Mouse (Mus musculus) forebrain, embryonic 11.5 days (tissue): ENCODE results near the gene Alppl2. TPM values are rescaled to one million over a fixed set of nuclear protein-coding genes. Genes with fewer than 3 reads are reported as not detected.

ENCODE experiments used
- ATAC-seq: fragments of 200-750 bp; cut with Nextera tagmentation; replicated peaks from 2 replicates; pipeline ENCODE4 v1.8.0; 2017; ENCODE audit warnings: moderate TSS enrichment; ENCODE audit not compliant: low FRiP score
- DNase-seq: peaks from one replicate; pipeline ENCODE4 v3.0.0-alpha.2; 2017; ENCODE audit warnings: low spot score
- H3K27ac ChIP-seq: fragments of 300-500 bp; sonication (generic); 2 replicates; pipeline ENCODE4 v1.5.1; 2014; ENCODE audit warnings: low read depth, low read length
- H3K27me3 ChIP-seq: fragments of 300-500 bp; sonication (generic); 2 replicates; pipeline ENCODE4 v1.6.1; 2014; ENCODE audit warnings: mild to moderate bottlenecking, low read length, mixed read lengths; ENCODE audit not compliant: control insufficient read depth, insufficient read depth
- H3K36me3 ChIP-seq: fragments of 300-500 bp; sonication (generic); 2 replicates; pipeline ENCODE4 v1.6.1; 2014; ENCODE audit warnings: mild to moderate bottlenecking, low read length, moderate library complexity, mixed read lengths; ENCODE audit not compliant: control insufficient read depth, insufficient read depth
- H3K4me1 ChIP-seq: fragments of 300-500 bp; sonication (generic); replicated peaks from 2 replicates; pipeline ENCODE4 v1.6.1; 2014; ENCODE audit warnings: low read length, mixed read lengths; ENCODE audit not compliant: control insufficient read depth, insufficient read depth
- H3K4me2 ChIP-seq: fragments of 300-500 bp; sonication (generic); 2 replicates; pipeline ENCODE4 v1.6.1; 2014; ENCODE audit warnings: low read depth, mild to moderate bottlenecking, low read length, moderate library complexity, mixed read lengths; ENCODE audit not compliant: severe bottlenecking
- H3K4me3 ChIP-seq: fragments of 300-500 bp; sonication (generic); 2 replicates; pipeline ENCODE4 v1.5.1; 2014; ENCODE audit warnings: low read depth, low read length
- H3K9ac ChIP-seq: fragments of 300-500 bp; sonication (generic); 2 replicates; pipeline ENCODE4 v1.6.1; 2014; ENCODE audit warnings: low read length
- H3K9me3 ChIP-seq: fragments of 300-500 bp; sonication (generic); 2 replicates; pipeline ENCODE4 v1.6.1; 2016; ENCODE audit warnings: low read length, mixed read lengths; ENCODE audit not compliant: control insufficient read depth
- WGBS: fragments of 180-500 bp; shearing (Covaris S2); extraction: QIAGEN DNeasy Blood & Tissue Kit; methylation state at CpG from one replicate; pipeline ENCODE4 v1.1.7; 2014; 5-methylcytosine and 5-hydroxymethylcytosine counted together
- polyA plus RNA-seq: library from polyadenylated mRNA; unstranded; fragments of >200 nt; fragmentation: Nextera tagmentation; extraction: Ambion mirVana; gene quantifications from 2 replicates; pipeline ENCODE4 v1.2.1, GENCODE M21; 2014

Gene Alppl2
- polyA plus RNA-seq, 1 experiment from 2014 or later, result not detected

DNA sequence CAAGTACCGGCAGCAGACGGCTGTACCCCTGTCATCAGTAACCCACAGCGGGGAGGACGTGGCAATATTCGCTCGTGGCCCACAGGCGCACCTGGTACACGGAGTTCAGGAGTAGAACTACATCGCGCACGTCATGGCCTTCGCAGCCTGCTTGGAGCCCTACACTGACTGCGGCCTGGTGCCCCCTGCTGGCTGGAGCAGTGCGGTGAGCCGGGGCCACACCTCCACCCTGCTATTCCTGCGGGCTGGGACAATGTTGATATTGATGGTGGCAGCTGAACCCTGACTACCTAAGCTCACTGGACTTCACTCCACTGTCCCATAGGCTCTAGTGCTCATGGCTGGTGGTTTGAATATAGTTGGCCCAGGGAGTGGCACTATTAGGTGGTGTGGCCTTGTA is 19.0 kb downstream of the Alppl2 start:
- Histone ChIP-seq H3K27me3 (no peaks in the 10 kb centered on the region), H3K27ac (no peak overlapping the region), H3K4me1 (no peaks in the 10 kb centered on the region), H3K9me3 (no peaks in the 10 kb centered on the region), H3K9ac (no peak overlapping the region), H3K4me2 (no peak overlapping the region), H3K36me3 (no peaks in the 10 kb centered on the region), H3K4me3 (no peak overlapping the region)
- WGBS, result 52% methylated on average over 16 of the region's 16 CpGs
- no peak; the same call in 1 of the 2 replicates for ATAC-seq
- DNase-seq, result peak; percentile 64

DNA sequence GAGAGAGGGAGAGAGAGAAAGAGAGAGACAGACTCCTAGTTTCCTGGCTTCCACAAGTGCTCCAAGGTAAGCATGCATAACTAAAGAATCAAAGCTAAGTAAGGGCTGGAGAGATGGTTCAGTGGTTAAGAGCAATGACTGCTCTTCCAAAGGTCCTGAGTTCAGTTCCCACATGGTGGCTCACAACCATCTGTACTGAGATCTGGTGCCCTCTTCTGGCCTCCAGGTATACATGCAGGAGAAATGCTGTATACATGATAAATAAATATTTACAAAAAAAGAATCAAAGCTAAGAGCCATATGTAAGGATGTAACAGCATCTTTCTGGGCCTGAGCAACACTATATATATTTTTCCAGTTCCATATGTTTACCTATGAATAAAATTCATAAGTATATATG is 28.8 kb downstream of the Alppl2 start:
- H3K27me3 ChIP-seq, result no peaks in the 10 kb centered on the region
- no peak overlapping the region for H3K27ac ChIP-seq
- H3K4me2 ChIP-seq, result no peak overlapping the region
- no peaks in the 10 kb centered on the region for H3K4me1 ChIP-seq
- no peaks in the 10 kb centered on the region for H3K36me3 ChIP-seq
- no peak overlapping the region for H3K4me3 ChIP-seq
- no peaks in the 10 kb centered on the region for H3K9me3 ChIP-seq
- H3K9ac ChIP-seq, result no peak overlapping the region
- ATAC-seq (no peak), DNase-seq (no peak)

DNA sequence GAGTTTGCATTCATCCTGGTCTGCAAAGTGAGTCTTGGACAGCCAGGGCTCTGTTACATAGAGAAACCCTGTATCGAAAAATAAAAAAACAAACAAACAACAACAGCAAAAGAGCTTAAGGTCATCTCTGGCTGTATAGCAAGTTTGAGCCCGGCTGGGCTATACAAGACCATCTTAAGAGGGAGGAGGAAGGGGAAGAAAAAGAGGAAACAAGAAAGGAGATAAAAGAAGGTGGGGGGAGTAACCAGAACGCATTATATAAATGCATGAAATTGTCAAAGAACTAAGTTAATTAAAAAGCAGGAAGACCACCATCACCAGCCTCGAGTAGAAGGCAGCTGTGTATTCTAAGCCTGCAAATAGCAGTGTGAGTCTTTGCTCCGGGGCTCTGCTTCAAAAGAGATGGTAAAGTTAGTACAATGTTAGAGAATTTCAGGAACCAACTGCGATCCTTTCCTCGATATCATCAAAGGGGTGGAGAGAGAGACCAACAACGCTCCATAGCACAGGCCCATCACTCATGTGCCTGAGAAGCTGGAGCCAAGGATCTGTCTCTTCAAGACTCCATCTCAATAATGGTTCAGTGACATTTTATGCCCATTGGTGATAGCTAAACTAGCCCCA is 30.6 kb downstream of the Alppl2 start:
- no peak for ATAC-seq
- no peaks in the 10 kb centered on the region for H3K27me3 ChIP-seq
- 84% methylated on average over 8 of the region's 8 CpGs for WGBS

DNA sequence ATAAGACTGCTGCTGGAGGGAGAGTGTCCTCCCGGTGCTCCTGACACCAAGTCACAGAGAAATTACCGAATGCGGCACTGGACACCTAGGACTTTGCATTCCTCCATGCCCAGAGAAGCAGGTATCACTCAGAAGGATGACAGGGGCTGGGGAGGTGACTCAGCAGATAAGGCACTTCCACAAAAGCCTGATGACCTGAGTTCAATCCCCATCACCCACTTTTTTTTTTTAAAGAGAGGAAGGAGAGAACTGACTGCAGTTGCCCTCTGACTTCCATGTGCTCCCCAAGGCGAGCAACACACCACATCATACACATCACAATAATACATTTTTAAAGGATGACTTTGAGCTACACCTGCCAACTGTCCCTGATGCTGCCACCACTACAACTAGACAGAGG is 32.7 kb downstream of the Alppl2 start:
- 80% methylated on average over 4 of the region's 4 CpGs for WGBS
- H3K27ac ChIP-seq, result no peak overlapping the region
- H3K4me1 ChIP-seq, result no peaks in the 10 kb centered on the region
- H3K9ac ChIP-seq, result no peak overlapping the region
- no peak for DNase-seq
- H3K27me3 ChIP-seq, result no peaks in the 10 kb centered on the region
- H3K4me2 ChIP-seq, result no peak overlapping the region
- H3K4me3 ChIP-seq, result no peak overlapping the region
- no peaks in the 10 kb centered on the region for H3K9me3 ChIP-seq
- ATAC-seq, result no peak
- no peaks in the 10 kb centered on the region for H3K36me3 ChIP-seq

More for the DNA sequence above, 30.6 kb downstream of the Alppl2 start:
- H3K4me1 ChIP-seq, result no peaks in the 10 kb centered on the region
- H3K9me3 ChIP-seq, result no peaks in the 10 kb centered on the region
- H3K27ac ChIP-seq, result no peak overlapping the region
- no peak overlapping the region for H3K4me3 ChIP-seq
- H3K9ac ChIP-seq, result no peak overlapping the region
- no peak for DNase-seq
- no peaks in the 10 kb centered on the region for H3K36me3 ChIP-seq
- H3K4me2 ChIP-seq, result no peak overlapping the region

DNA sequence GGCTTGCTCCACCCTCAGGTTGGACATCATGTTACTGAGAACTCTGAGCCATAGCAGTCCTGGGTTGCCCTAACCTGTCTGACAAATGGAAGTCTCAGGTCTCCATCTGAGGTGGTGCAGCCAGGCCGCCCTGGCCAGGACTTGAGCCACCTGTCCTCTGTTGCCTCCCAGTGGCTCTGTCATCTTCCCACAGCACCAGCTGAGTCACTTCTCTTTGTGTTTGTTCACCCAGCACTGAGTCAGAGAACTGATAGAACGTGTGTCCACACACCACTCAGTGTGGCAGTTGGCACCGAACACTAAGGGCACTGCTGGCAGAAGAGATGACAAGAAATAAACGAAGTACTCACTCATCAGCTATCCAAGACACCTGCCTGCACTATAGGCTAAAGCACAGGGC is 38.4 kb downstream of the Alppl2 start:
- H3K4me3 ChIP-seq, result no peak overlapping the region
- 88% methylated on average over 4 of the region's 4 CpGs for WGBS
- no peak overlapping the region for H3K4me2 ChIP-seq

DNA sequence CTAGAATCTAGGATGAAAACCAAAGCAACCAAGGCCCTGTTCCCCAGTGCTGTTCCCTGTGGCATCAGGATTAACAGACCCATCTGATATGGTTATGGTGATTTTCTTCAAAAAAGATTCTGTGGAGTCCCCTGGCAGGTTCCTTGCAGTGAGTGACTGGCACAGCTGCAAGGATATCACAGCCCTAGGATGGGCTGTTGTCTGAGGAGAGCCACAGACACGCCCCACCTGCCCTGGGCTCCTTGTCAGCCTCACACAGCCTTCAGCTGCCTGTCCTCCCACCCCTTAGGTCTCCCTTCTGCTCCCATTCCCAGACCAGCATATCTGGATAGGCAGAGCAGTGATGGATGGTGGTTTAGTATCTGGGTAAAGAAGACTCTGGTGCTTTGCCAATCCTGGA is 39.0 kb downstream of the Alppl2 start:
- Histone ChIP-seq H3K27me3 (no peaks in the 10 kb centered on the region), H3K4me1 (no peaks in the 10 kb centered on the region), H3K36me3 (no peaks in the 10 kb centered on the region), H3K27ac (no peak overlapping the region), H3K9me3 (no peaks in the 10 kb centered on the region), H3K9ac (no peak overlapping the region), H3K4me2 (no peak overlapping the region), H3K4me3 (no peak overlapping the region)
- WGBS, result 82% methylated on average over 1 of the region's 1 CpGs
- ATAC-seq (no peak), DNase-seq (no peak)

More for the DNA sequence above, 38.4 kb downstream of the Alppl2 start:
- ATAC-seq, result no peak
- H3K4me1 ChIP-seq, result no peaks in the 10 kb centered on the region
- no peak overlapping the region for H3K27ac ChIP-seq
- H3K36me3 ChIP-seq, result no peaks in the 10 kb centered on the region
- H3K9ac ChIP-seq, result no peak overlapping the region
- H3K9me3 ChIP-seq, result no peaks in the 10 kb centered on the region
- H3K27me3 ChIP-seq, result no peaks in the 10 kb centered on the region
- no peak for DNase-seq

DNA sequence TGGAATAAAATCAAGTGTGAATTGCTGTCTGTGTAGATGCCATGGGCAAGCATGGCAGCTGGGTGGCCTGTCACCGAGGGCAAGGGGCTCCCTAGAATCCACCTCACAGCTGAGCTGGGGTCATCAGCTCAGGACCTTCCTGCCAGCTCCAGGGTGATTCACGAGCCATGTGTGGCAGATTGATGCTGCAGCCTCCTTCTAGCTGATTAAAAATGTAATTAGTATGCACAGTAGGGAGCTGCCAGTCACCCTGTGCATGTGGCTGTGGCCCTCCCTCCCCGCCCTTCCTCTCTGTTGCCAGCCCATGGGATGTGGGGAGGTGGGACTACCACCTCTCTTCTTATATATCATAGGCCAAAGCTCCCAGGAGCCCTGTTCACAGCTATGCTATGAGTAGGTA is 39.7 kb downstream of the Alppl2 start:
- 48% methylated on average over 3 of the region's 3 CpGs for WGBS
- H3K4me2 ChIP-seq, result no peak overlapping the region
- no peaks in the 10 kb centered on the region for H3K4me1 ChIP-seq
- ATAC-seq, result no peak
- H3K27ac ChIP-seq, result no peak overlapping the region
- H3K36me3 ChIP-seq, result no peaks in the 10 kb centered on the region
- H3K27me3 ChIP-seq, result no peaks in the 10 kb centered on the region
- DNase-seq, result no peak
- no peaks in the 10 kb centered on the region for H3K9me3 ChIP-seq
- H3K4me3 ChIP-seq, result no peak overlapping the region
- no peak overlapping the region for H3K9ac ChIP-seq

DNA sequence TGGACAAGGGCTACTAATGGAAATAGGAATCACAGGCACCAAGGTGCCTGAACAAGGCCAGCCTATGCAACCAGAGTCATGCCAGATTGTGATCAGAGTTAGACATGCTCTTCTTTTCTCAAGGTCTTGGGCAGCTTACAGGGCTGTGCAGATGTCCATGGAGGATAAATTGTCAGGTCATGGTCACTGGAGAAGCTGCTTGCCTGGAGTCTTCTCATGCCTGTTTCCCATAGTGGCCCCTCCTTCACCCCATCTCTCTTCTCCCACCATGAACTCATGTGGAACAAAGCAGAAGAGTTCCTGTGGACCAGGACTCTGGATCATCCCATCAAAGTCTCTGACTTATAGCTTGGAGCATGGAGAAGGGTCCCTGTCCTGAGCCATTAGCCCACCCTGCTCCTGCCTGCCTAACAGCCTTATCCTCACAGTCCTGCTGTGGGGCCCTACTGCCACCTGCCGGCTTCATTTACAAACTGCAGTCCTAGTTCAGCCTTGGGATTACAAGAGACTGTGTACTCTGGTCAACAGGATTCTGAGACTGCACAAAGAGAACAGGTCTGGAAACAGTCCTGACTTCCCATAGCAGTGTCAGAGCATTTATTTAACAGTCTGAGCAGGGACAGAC is 47.8 kb downstream of the Alppl2 start:
- ATAC-seq, result peak; percentile 68
- WGBS, result 0% methylated on average over 1 of the region's 1 CpGs
- H3K4me1 ChIP-seq, result no peaks in the 10 kb centered on the region

DNA sequence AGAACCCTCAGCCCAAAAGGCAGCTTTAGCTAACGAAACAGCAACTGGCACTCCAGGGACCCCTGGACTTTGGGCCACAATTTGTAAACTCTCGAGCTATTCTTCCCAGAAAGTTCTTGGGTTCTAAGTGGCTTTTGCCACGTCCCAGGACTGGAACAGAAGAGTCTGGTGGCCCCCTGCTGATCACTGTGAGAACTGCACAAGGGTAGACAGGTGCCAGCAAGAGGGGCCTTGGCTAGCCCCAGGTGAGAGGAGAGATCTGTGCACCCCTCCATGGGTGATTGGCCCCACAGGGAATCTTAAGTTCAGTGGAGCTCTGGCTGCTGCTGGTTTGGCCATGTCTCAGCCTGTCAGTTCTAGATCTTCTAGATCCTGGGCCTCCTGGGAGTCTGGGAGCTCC is 48.6 kb downstream of the Alppl2 start:
- WGBS, result 35% methylated on average over 3 of the region's 3 CpGs
- no peak overlapping the region for H3K9ac ChIP-seq
- no peaks in the 10 kb centered on the region for H3K36me3 ChIP-seq
- H3K9me3 ChIP-seq, result no peaks in the 10 kb centered on the region
- H3K27me3 ChIP-seq, result no peaks in the 10 kb centered on the region
- H3K4me2 ChIP-seq, result no peak overlapping the region
- H3K27ac ChIP-seq, result no peak overlapping the region
- no peak overlapping the region for H3K4me3 ChIP-seq
- no peak for ATAC-seq
- peak; percentile 78 for DNase-seq
- H3K4me1 ChIP-seq, result peaks cover 6% of the 10 kb centered on the region

More for the DNA sequence above, 47.8 kb downstream of the Alppl2 start:
- no peak overlapping the region for H3K27ac ChIP-seq
- H3K9ac ChIP-seq, result no peak overlapping the region
- H3K4me2 ChIP-seq, result no peak overlapping the region
- no peaks in the 10 kb centered on the region for H3K27me3 ChIP-seq
- H3K4me3 ChIP-seq, result no peak overlapping the region
- H3K9me3 ChIP-seq, result no peaks in the 10 kb centered on the region
- DNase-seq, result peak; percentile 87
- H3K36me3 ChIP-seq, result no peaks in the 10 kb centered on the region
